In the genomic region with DNA sequence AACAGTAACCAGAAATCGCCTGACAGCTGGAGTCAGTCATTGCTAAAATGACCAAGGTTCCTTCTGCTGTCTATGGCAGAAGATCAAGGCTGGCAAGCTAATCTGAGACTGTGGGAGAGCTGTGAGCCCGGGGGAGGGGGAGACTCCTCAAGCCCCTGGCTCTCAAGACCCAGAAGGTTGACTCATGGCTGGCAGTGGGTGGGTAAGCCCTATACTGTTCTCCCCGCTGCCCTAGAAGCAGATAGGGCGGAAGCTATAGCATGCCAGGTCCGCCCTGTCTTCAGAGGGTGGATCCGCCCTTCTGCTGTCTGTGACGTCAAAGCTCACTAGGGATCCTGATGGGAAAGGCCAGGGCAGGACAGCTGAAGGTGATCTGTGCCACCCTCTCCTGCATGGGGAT, we compare ENCODE assay signal across 12 mouse cellular contexts. TPM values are rescaled to one million over a fixed set of nuclear protein-coding genes. Genes with fewer than 3 reads are reported as not detected.
A peak's percentile ranks its signal among the peaks of the same experiment; 100 is the strongest.
DNase-seq lines count a peak whose midpoint lies in the region; ATAC-seq lines count a peak whose summit lies in the region.
"Had no signal": no experiment of that assay in that cellular context is flagged by ENCODE, and none has a peak within 500 bp of the region (broad histone marks: within the 10 kb centered on the region; RNA-seq: fewer than 3 reads in every experiment).

No protein-coding gene starts in this region.

- H3K4me3 ChIP-seq in lung, embryonic 15.5 days, result no peak overlapping the region
- no peak overlapping the region for H3K4me3 ChIP-seq in hindbrain, embryonic 13.5 days
- H3K4me3 ChIP-seq: heart, adult 2 months had no signal

- 29% methylated on average over 7 of the region's 7 CpGs for WGBS in lung, embryonic 15.5 days
- 34% methylated on average over 7 of the region's 7 CpGs for WGBS in hindbrain, embryonic 13.5 days

- H3K9ac ChIP-seq in lung, embryonic 15.5 days, result no peak overlapping the region
- H3K9ac ChIP-seq in hindbrain, embryonic 13.5 days, result peak overlapping the region; percentile 31; the same call in 1 of the 2 replicates

- 0 out of 2 replicates have a peak, but pooled peaks have one; percentile 45 for ATAC-seq in lung, embryonic 15.5 days (ENCODE audit: borderline replicate concordance, extremely low read depth, low FRiP score, low TSS enrichment)
- no peak for ATAC-seq in hindbrain, embryonic 13.5 days (ENCODE audit: low FRiP score)
- ATAC-seq: CD4-positive, CD25-positive, alpha-beta regulatory T cell, adult 4 months had no signal

- H3K4me2 ChIP-seq in lung, embryonic 15.5 days, result no peak overlapping the region; the same call in 1 of the 2 replicates
- H3K4me2 ChIP-seq in hindbrain, embryonic 13.5 days, result peak overlapping the region; percentile 17; the same call in 1 of the 2 replicates

- no peaks in the 10 kb centered on the region for H3K9me3 ChIP-seq in lung, embryonic 15.5 days
- H3K9me3 ChIP-seq in hindbrain, embryonic 13.5 days, result no peaks in the 10 kb centered on the region

- H3K27me3 ChIP-seq in lung, embryonic 15.5 days, result 0 out of 2 replicates have a peak, but pooled peaks cover 8% of the 10 kb centered on the region
- H3K27me3 ChIP-seq in hindbrain, embryonic 13.5 days, result peaks cover 30% of the 10 kb centered on the region

- no peak overlapping the region for H3K27ac ChIP-seq in lung, embryonic 15.5 days
- no peak overlapping the region for H3K27ac ChIP-seq in hindbrain, embryonic 13.5 days
- H3K27ac ChIP-seq: heart, adult 2 months had no signal

- peaks cover 25% of the 10 kb centered on the region for H3K4me1 ChIP-seq in lung, embryonic 15.5 days
- H3K4me1 ChIP-seq in hindbrain, embryonic 13.5 days (replicated peaks), result peaks cover 41% of the 10 kb centered on the region

- peak; percentile 15 to 27 for DNase-seq in cerebellum, postnatal 25 days
- no peak for DNase-seq in cerebellum, adult 11 months
- DNase-seq in lung, postnatal 36 days, result no peak
- peak; percentile 57 for DNase-seq in brain, adult 2 months (ENCODE audit: low read depth, low spot score)
- DNase-seq in urinary bladder, postnatal 36 days (ENCODE audit: low spot score in 2 of 2), result no peak
- no peak for DNase-seq in gastrocnemius, adult 8-10 months (ENCODE audit: low spot score in 2 of 2)
- DNase-seq: heart, adult 2 months; lung, postnatal 10 days had no signal

- H3K36me3 ChIP-seq in lung, embryonic 15.5 days, result no peaks in the 10 kb centered on the region
- no peaks in the 10 kb centered on the region for H3K36me3 ChIP-seq in hindbrain, embryonic 13.5 days

RNA-seq across cellular contexts. Expression of a gene that starts 30.4 kb away (rescaled TPM):
- polyA plus RNA-seq in lung, embryonic 15.5 days (2015; fragmentation: Nextera tagmentation; extraction: Ambion mirVana), result 0.89 and 1.3 TPM in 2 replicates
- 0.82 and 1.2 TPM in 2 replicates for polyA plus RNA-seq in hindbrain, embryonic 13.5 days (2015; fragmentation: Nextera tagmentation; extraction: Ambion mirVana)
- under 1 TPM in 1 of 4 experiments, not detected in 3; 0.11 TPM for total RNA-seq in gastrocnemius, adult 8-10 months (2022)
- total RNA-seq: heart, adult 2 months had no signal
- polyA plus RNA-seq: CD4-positive, CD25-positive, alpha-beta regulatory T cell, adult 4 months; heart, adult 2 months; limb, embryonic 11.5 days had no signal

RNA-seq across cellular contexts. Expression of a gene that starts 51.0 kb away (rescaled TPM):
- polyA plus RNA-seq in lung, embryonic 15.5 days (2015; fragmentation: Nextera tagmentation; extraction: Ambion mirVana), result 29.9 and 31.3 TPM in 2 replicates
- 42.2 and 44.8 TPM in 2 replicates for polyA plus RNA-seq in hindbrain, embryonic 13.5 days (2015; fragmentation: Nextera tagmentation; extraction: Ambion mirVana)
- total RNA-seq in gastrocnemius, adult 8-10 months (2022), result 1 to 10 TPM; 3.6 to 5.1 (median 4.7) TPM

RNA-seq across cellular contexts. Expression of a gene that starts 58.9 kb away (rescaled TPM):
- polyA plus RNA-seq in lung, embryonic 15.5 days (2015; fragmentation: Nextera tagmentation; extraction: Ambion mirVana), result 60.4 and 62.2 TPM in 2 replicates
- 85.8 and 86.2 TPM in 2 replicates for polyA plus RNA-seq in hindbrain, embryonic 13.5 days (2015; fragmentation: Nextera tagmentation; extraction: Ambion mirVana)
- total RNA-seq in gastrocnemius, adult 8-10 months (2022), result 10 to 100 TPM; 21.3 to 24.7 (median 22.3) TPM

Comparison
In these comparisons a context has a peak if more than half of its experiments do, and no peak if none do; other contexts are left out.
1. DNase-seq: peak in cerebellum, postnatal 25 days (2 of 2) and brain, adult 2 months (single experiment); none in cerebellum, adult 11 months (single experiment), lung, postnatal 36 days (single experiment), urinary bladder, postnatal 36 days (0 of 2) and gastrocnemius, adult 8-10 months (0 of 2).